Mouse (Mus musculus): ENCODE results near the gene C130032M10Rik.

The C130032M10Rik gene

GRCm38 (mm10) chr9:114515364-114515763, at the start of gene C130032M10Rik:
Gene C130032M10Rik (plus strand): TSS chr9:114515697.
- no peak for DNase-seq (ENCODE audit: low spot score in 2 of 2)

DNA sequence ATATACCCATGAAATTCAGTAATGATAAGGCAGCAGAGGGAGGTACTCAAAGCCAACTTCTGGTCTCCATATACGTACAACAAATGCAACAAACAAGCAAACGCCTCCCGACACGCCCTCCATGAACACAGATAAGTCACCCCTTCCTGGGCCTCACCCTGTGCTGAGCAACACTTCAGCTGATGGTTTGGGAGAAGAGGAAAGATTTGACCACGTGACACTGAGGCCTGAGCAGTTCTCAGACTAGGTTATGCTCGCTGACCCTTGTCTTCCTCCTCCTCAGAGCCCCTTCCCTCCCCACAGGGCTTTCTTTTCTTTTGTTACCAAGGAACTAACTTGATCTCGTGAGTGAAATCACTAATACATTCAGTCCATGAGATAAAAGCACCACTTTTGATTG, 48.6 kb upstream of the C130032M10Rik start:
- no peak for DNase-seq (ENCODE audit: low spot score in 2 of 2)

- no peak for DNase-seq (ENCODE audit: low spot score in 2 of 2)
These were observed 47.3 kb upstream of the C130032M10Rik start for GRCm38 (mm10) chr9:114468217-114468616.

DNA sequence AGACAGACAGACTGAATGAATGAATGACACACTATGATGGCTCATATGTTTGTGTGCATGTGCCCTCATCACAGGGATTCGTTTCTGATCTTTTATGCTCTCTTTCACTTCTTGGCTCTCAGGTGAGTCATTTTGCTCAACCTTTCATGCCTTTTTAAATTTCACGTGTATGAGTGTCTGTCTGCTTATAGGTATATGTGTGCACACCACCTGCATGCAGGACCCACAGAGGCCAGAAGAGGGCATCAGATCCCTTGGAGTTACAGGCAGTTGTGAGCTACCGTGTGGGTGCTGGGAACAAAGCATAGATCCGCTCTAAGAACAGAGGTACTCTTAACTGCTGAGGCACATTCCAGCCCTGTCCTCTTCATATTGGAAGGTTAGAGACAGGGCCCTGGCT, 46.8 kb upstream of the C130032M10Rik start:
- no peak for DNase-seq (ENCODE audit: low spot score in 2 of 2)

GRCm38 (mm10) chr9:114471892-114472291, 43.6 kb upstream of the C130032M10Rik start:
- DNase-seq (ENCODE audit: low spot score in 2 of 2): no peak

GRCm38 (mm10) chr9:114477019-114477418, 38.5 kb upstream of the C130032M10Rik start:
- no peak for DNase-seq (ENCODE audit: low spot score in 2 of 2)

DNA sequence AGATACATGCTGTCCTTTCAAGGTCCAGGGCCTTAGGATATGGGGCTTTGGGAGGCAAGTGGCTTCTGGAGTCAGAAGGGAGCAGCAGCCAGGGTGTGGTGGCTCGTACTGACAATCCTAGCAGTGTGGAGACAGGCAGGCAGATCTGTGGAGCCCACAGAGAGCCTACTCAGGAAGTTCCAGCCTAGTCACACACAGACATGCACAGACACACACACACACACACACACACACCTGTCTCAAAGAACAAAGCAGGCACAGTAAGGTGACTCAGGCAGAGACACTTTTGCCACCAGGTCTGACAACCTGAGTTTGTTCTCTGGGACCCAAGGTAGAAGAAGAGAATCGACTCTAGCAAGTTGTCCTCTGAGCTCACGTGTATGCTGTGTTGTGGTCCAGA, 34.6 kb upstream of the C130032M10Rik start:
- no peak for DNase-seq (ENCODE audit: low spot score in 2 of 2)

- DNase-seq (ENCODE audit: low spot score in 2 of 2): no peak
These were observed 30.7 kb upstream of the C130032M10Rik start for GRCm38 (mm10) chr9:114484771-114485170.

DNA sequence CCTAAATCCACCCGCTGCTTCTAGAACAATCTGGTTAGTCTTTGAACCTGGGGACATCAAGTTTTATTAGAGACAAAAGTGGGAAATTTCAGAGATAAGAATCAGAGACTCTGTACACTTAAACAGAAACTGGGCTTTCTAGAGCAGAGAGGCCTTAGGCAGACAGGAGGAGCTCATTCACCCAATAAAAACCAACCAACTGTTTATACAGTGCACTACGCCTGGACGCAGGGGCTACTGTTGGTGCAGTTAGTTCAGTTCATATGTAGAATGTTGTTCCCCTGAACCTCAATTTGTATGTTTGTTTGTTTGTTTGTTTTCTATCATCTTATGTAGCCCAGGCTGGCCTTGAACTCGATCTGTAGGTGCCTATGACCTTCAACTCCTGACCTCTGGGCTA, 28.7 kb upstream of the C130032M10Rik start:
- no peak for DNase-seq (ENCODE audit: low spot score in 2 of 2)

DNA sequence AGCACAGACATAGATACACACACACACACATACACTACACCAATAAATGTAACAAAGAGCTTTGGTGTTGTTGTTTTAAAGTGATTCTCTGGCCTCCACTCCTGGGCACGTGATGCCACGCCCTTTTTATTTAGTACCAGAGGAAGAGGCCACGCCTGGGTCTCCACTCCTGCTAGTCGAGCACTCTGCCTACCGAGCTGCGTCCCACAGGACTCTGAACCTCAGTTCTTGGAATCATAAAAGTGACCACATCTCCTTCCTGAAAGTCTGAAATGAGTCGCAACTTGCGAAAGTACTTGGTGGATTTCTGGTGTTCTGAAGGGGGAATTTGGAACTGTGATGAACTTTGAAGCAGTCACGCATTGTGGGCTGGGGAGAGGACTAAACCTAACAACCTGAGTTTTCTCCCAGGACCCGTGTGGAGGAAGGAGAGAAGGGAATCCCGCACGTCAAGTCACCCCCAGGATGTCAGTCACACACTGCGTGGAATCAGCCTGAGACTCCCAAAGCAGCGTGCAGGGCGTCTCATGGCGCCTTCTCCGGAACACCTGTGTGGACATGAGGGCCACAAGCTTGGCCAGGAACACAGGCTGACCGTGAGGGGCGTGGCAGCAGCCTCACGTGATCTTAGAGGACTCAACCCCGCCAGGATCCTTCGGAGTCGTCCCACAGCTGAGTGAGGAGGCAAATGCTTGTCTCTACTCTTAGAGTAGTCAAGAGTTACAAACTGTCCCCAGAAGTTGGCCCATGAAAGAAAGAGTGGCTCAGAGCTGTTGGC, 27.8 kb upstream of the C130032M10Rik start:
- no peak for DNase-seq (ENCODE audit: low spot score in 2 of 2)

- no peak for DNase-seq (ENCODE audit: low spot score in 2 of 2)
These were observed 19.0 kb upstream of the C130032M10Rik start for GRCm38 (mm10) chr9:114496469-114496868.

DNA sequence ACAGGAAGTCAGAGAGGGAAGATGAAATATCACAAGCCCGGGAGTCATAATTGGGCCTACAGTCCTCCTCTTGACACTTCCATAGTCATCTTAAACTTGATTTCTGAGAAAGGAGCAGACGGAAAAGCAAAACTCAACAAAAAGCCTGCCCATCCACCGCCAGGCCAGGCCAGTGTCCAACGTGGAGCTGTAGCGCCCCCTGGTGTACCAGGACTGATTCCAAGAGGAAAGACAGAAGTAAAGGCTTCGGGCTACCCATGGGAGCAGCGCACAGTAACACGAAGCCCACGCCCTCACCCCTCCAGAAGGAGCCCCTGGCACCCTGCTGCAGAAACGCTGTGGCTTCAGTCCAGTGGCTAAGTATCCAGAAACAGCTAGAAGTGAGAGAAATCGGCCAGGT, 17.3 kb upstream of the C130032M10Rik start:
- peak; percentile 14 to 51 for DNase-seq (ENCODE audit: low spot score in 2 of 2)

DNA sequence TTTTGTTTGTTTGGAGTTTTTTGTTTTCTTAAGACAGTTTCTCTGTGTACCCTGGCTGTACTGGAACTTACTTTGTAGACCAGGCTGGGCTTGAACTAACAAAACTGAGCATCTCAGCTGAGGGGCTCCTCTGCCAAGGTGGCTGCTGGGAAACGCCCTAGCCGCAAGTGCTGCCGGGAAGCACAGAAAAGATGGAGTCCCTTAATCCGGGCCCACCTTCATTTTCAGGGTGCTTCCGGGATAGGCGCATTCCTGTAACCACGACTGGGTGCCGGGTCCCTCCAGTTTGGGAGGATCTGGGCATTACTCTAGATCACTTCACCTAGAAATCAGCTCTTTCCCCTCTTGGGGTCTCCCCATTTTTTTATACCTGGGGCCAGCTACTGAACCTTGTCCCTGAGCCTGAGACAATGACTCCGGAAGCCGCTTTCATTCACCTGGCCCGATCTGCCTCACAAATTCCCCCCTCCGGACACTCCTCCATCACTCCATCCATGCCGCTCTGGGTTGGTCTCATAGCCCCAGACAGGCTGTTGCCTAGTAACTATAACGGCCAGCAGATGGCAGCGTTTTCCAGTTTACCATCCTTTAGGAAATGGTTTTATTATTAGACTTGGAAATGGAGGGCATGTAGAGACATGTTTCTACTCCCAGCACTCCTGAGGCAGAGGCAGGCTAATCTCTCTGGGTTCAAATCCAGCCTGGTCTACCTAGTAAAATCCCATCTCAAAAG, 15.5 kb upstream of the C130032M10Rik start:
- peak in 1 of 2 experiments; percentile 7 for DNase-seq (ENCODE audit: low spot score in 2 of 2)

DNA sequence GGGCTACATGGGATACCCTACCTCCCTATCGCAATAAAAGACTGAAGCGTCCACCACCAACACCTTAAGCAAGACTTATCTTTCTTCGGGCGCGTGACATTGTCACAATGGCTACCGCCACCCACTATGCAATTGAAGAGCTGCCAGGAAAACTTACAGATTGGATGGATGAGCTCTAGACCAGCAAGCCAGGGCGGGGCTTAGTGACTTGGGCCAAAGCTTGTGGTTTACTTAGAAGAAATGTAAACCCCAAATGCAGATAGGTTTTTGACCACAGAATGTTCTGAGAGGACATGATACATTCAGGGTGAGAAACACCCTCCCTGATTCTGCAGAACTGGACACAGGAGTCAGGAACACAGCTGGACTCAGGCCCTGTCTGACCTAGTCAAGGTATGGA, 14.4 kb upstream of the C130032M10Rik start:
- DNase-seq (ENCODE audit: low spot score in 2 of 2): no peak

GRCm38 (mm10) chr9:114501913-114502312, 13.6 kb upstream of the C130032M10Rik start:
- DNase-seq (ENCODE audit: low spot score in 2 of 2): no peak

- no peak for DNase-seq (ENCODE audit: low spot score in 2 of 2)
These were observed 12.6 kb upstream of the C130032M10Rik start for GRCm38 (mm10) chr9:114502711-114503427.

GRCm38 (mm10) chr9:114504816-114505215, 10.7 kb upstream of the C130032M10Rik start, which contains the start of gene Ccr4:
Gene Ccr4 (minus strand): TSS chr9:114504916.
- DNase-seq (ENCODE audit: low spot score in 2 of 2): no peak

DNA sequence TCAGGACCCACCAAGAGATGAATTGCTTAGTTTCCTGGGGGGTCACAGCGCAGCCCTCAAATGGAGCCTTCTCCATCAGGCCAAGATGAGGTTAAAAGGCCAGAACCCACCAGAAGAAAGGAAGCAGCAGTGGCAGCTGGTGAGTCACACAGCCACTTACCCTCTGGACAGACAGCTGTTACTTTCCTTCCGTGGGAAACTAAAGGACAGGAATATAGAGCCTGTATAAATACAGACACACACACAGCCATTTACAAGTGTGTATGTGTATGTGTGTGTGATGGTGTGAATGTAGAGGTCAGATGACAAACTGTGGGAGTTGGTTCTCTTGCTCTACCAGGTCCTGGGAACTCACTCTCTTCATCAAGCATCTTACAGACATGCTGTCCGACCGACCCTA, 8.9 kb upstream of the C130032M10Rik start:
- no peak for DNase-seq (ENCODE audit: low spot score in 2 of 2)

- DNase-seq (ENCODE audit: low spot score in 2 of 2): no peak
These were observed 8.1 kb upstream of the C130032M10Rik start for GRCm38 (mm10) chr9:114507421-114507820.

DNA sequence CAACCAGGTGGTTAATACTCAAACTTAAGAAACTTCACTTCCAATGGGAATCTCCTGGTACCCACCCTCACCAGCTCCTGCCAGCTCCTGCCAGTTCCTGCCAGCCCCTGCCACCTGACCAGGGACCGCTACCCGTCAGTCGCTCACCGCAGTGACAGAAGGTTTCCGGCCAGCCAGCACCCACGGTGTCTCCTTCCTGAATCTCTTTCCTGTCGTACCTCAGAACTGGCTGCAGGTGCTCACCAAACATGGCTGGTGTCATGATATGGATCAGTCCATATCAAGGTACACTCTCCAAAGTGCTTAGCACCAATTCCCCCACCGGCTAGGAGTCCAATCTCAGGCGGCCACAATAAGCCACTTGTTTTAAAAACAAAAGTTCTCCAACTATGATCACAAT, 5.7 kb upstream of the C130032M10Rik start:
- DNase-seq (ENCODE audit: low spot score in 2 of 2): no peak

DNA sequence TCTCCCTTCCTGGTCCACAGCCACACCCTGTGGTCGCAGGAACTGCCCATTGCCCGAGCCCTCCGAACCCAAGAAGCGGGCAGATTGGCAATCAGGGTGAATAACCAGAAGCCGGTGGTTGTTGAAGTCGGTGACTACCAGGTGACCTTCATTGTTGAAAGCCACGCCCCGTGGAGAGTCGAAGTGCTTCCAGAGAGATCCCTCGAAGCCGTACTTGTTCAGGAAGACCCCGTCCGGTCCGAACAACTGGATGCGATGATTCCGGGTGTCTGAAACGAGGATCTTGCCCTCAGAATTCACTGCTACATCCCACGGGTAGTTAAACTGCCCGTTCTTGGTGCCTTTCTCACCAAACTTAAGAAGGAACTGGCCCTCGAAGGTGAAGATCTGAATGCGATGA, 2.7 kb upstream of the C130032M10Rik start:
- no peak for DNase-seq (ENCODE audit: low spot score in 2 of 2)

DNA sequence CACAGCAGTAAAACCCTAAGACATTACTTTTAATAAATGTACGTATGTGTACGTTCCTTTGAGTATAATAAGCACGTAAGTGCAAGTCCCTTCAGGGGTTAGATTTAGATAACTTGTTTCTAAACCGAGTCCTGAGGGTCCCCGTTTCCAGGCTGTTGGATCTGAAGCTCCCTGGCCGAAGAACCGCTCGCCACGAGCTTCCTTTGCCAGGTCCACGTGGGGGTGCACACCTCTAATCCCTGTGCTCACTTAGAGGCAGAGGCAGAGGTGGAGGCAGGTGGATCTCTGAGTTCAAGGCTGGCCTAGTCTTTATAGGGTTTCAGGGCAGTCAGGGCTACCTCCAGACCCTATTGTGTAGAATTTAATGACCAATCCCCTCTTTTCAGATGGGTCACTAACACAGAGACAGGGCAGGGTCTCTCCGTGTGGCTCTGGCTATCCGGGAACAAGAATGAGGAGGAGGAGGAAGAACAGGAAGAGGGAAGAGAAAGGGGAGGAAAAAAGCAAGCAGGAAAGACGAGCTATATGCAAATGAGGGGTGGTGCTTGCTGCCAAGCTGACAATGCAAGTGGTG, 2.5 kb downstream of the C130032M10Rik start:
- no peak for DNase-seq (ENCODE audit: low spot score in 2 of 2)

All from right cerebral cortex, postnatal 36 days (tissue).